Mouse (Mus musculus) splenic B cell, adult 2 months (primary cell): Measurements from ENCODE around the gene Etnk1.

ENCODE experiments used
- DNase-seq: peaks from one replicate; pipeline ENCODE4 v3.0.0-alpha.2; 2011; ENCODE audit warnings: low read depth, low spot score
- H3K27me3 ChIP-seq: 2 replicates; pipeline ENCODE4 v1.6.1; 2012; ENCODE audit warnings: mild to moderate bottlenecking, low read length, moderate library complexity, mixed read lengths; ENCODE audit not compliant: control insufficient read depth, poor library complexity, insufficient read depth, severe bottlenecking
- H3K36me3 ChIP-seq: 2 replicates; pipeline ENCODE4 v1.6.1; 2012; ENCODE audit warnings: mild to moderate bottlenecking, low read length, moderate library complexity, mixed read lengths; ENCODE audit not compliant: control insufficient read depth, poor library complexity, insufficient read depth, severe bottlenecking

The Etnk1 gene

GRCm38 (mm10) chr6:143239362-143240074, 72.5 kb downstream of the Etnk1 start:
- no peaks in the 10 kb centered on the region for H3K36me3 ChIP-seq
- H3K27me3 ChIP-seq: no peaks in the 10 kb centered on the region
- DNase-seq: no peak

GRCm38 (mm10) chr6:143243191-143243590, 76.2 kb downstream of the Etnk1 start:
- Histone ChIP-seq H3K27me3 (no peaks in the 10 kb centered on the region), H3K36me3 (no peaks in the 10 kb centered on the region)

GRCm38 (mm10) chr6:143257921-143258320, 90.9 kb downstream of the Etnk1 start:
- Histone ChIP-seq H3K36me3 (no peaks in the 10 kb centered on the region), H3K27me3 (no peaks in the 10 kb centered on the region)
- DNase-seq: no peak

More at GRCm38 (mm10) chr6:143243191-143243590, 76.2 kb downstream of the Etnk1 start:
- DNase-seq: no peak

GRCm38 (mm10) chr6:143259169-143259629, 92.2 kb downstream of the Etnk1 start:
- no peak for DNase-seq
- no peaks in the 10 kb centered on the region for H3K36me3 ChIP-seq
- H3K27me3 ChIP-seq: no peaks in the 10 kb centered on the region

- H3K27me3 ChIP-seq: no peaks in the 10 kb centered on the region
- no peaks in the 10 kb centered on the region for H3K36me3 ChIP-seq
- no peak for DNase-seq
Measured at GRCm38 (mm10) chr6:143259870-143260559, 93.0 kb downstream of the Etnk1 start.

GRCm38 (mm10) chr6:143260560-143261288, 93.7 kb downstream of the Etnk1 start:
- Histone ChIP-seq H3K27me3 (no peaks in the 10 kb centered on the region), H3K36me3 (no peaks in the 10 kb centered on the region)
- no peak for DNase-seq

GRCm38 (mm10) chr6:143261289-143261665, 94.3 kb downstream of the Etnk1 start:
- H3K36me3 ChIP-seq: no peaks in the 10 kb centered on the region
- H3K27me3 ChIP-seq: no peaks in the 10 kb centered on the region
- no peak for DNase-seq

- Histone ChIP-seq H3K36me3 (no peaks in the 10 kb centered on the region), H3K27me3 (no peaks in the 10 kb centered on the region)
- DNase-seq: no peak
Measured at GRCm38 (mm10) chr6:143265482-143265881, 98.5 kb downstream of the Etnk1 start.

GRCm38 (mm10) chr6:143279222-143279621, 112.2 kb downstream of the Etnk1 start:
- no peaks in the 10 kb centered on the region for H3K36me3 ChIP-seq
- no peaks in the 10 kb centered on the region for H3K27me3 ChIP-seq
- peak; percentile 7 for DNase-seq
